Mouse (Mus musculus): ENCODE measurements around the gene 1500009L16Rik. TPM values are rescaled to one million over a fixed set of nuclear protein-coding genes. Genes with fewer than 3 reads are reported as not detected.
A peak's percentile ranks its signal among the peaks of the same experiment; 100 is the strongest.

Gene 1500009L16Rik
- total RNA-seq (2021): 10 to 100 TPM; 25.7 to 31.4 TPM
- long read RNA-seq, experiment 1, transcript 1500009L16Rik-201 (6 exons, 1,194 nt): major isoform, 14 of 16 reads
- long read RNA-seq, experiment 1, partial matches to known transcripts: 0 of 16 reads
- long read RNA-seq, experiment 1, other reads (novel, unspliced or antisense): 2 of 16 reads
- long read RNA-seq, experiment 2, transcript 1500009L16Rik-201 (6 exons, 1,194 nt): major isoform, 8 of 14 reads
- long read RNA-seq, experiment 2, partial matches to known transcripts: 0 of 14 reads
- long read RNA-seq, experiment 2, other reads (novel, unspliced or antisense): 6 of 14 reads

GRCm38 (mm10) chr10:83722579-83723031 is at the start of gene 1500009L16Rik:
TSS of gene 1500009L16Rik (plus strand) at chr10:83722865.
- intact Hi-C loops (cut with DNase I): no loop called here

DNA sequence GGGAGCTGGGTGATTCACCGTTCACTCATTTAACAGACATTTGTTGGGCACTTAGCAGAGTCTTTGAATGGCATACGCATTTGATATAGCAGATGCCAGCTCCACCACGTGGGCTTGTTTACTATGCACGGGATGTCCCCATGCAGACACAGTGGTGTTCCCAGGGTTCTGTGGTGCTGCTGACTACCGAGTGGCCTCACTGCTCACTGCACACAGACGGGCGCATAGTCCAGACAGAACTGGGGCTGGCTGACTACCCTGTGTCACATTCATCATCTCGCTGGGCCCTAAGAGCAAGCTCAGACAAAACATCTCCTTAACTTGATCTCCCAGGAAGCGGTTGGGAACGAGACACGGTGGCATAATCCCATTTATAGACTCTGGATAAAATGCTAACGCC is 41.3 kb upstream of the 1500009L16Rik start:
- intact Hi-C loops (cut with DNase I): no loop called here
- peak in 1 of 2 experiments; percentile 3 for DNase-seq (ENCODE audit: low spot score in 2 of 2)

More at GRCm38 (mm10) chr10:83722579-83723031, at the start of gene 1500009L16Rik:
- peak; percentile 59 to 77 for DNase-seq (ENCODE audit: low spot score in 2 of 2)

- intact Hi-C loops (cut with DNase I): no loop called here
- no peak for DNase-seq (ENCODE audit: low spot score in 2 of 2)
These were observed 34.5 kb upstream of the 1500009L16Rik start for GRCm38 (mm10) chr10:83688215-83688614.

DNA sequence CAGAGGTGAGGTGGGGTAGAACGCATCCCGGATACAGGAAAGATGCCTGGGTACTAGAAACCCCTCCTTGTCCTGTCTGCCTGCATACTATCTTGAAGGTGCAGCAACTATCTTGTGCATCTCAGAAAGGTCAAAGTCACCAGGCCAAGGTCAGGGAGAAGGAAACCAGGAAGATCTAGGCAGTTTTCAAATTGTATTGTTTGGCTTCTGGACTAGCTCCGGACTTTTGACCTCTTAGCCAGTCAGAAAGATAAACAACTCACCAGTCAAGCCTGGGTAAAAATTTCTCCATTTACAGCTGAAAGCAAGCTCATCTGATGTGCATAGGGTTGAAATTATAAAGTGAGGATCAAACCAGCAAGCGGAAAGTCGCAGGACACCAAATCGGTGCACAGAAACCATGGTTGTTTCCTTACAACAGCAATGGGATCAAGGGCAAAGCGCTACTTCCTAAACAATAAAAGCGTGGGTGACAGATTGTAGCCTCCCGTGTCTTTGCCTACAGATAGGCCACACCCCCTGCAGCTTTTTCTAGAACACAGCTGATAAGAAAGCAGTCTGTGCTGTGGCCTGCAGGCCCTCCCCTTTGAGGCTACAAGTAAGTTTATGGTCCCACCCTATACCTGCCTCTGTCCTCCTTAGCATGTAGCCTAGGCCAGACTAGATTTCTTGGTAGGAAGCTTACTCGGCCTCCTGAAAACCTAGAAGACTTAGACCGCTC is 30.3 kb upstream of the 1500009L16Rik start:
- intact Hi-C loops (cut with DNase I): no loop called here
- no peak for DNase-seq (ENCODE audit: low spot score in 2 of 2)

- no peak for DNase-seq (ENCODE audit: low spot score in 2 of 2)
- intact Hi-C loops (cut with DNase I): no loop called here
These were observed 26.4 kb upstream of the 1500009L16Rik start for GRCm38 (mm10) chr10:83696226-83696625.

- DNase-seq (ENCODE audit: low spot score in 2 of 2): no peak
- intact Hi-C loops (cut with DNase I): no loop called here
These were observed 16.0 kb upstream of the 1500009L16Rik start for GRCm38 (mm10) chr10:83706628-83707027.

DNA sequence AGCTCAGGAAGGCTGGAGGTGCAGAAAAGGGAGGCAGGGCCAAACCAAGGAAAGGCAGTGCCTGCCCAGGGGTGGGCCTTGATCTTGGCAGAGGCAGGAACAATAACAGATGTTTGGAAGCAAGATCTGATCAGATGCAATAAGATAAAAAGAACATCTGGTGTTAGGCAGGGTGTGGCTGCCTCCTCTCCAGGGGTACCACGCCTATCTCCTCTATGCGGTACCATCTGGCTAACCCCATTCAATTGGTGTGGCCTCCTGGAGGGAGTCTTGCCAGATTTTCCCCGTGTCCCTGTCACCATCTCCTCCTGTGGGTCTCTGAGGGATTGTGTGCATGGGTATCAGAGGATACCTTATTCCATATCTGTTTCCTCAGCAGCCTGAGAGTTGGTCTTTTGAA is 12.7 kb upstream of the 1500009L16Rik start:
- intact Hi-C loops (cut with DNase I): no loop called here
- DNase-seq (ENCODE audit: low spot score in 2 of 2): no peak

GRCm38 (mm10) chr10:83711769-83712168 is 10.9 kb upstream of the 1500009L16Rik start:
- intact Hi-C loops (cut with DNase I): no loop called here
- no peak for DNase-seq (ENCODE audit: low spot score in 2 of 2)

DNA sequence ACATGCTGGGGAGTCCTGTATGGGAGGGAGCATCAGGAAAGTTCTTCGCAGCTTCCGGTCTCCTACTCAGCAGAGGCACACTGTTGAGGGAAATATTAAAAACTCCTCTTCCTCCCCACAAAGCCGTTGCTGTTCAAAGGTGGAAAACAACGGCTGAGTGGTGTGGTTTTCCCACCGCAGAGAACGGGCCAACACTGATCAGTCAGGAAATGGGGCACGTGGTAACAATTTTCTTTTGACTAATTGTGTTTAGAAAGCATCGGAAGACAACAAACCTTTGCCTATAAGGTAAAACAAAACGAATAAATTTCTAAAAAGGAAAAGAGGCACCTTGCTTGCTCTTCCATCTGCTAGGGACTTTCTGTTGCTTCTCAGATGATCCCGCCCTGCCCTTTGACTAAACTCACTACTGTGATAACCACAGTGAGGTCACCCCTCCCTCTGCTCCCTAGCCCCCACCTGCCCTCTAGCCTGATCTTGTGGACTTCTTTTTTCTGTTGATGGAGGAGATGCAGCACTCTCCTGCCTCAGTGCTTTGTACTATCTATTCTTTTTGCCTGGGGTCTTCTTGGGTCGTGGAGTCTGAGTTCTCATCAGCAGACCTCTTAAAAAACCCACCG is 3.7 kb upstream of the 1500009L16Rik start:
- DNase-seq (ENCODE audit: low spot score in 2 of 2): no peak
- intact Hi-C loops (cut with DNase I): no loop called here

- intact Hi-C loops (cut with DNase I): no loop called here
- peak in 1 of 2 experiments; percentile 22 for DNase-seq (ENCODE audit: low spot score in 2 of 2)
These were observed 390 bp downstream of the 1500009L16Rik start for GRCm38 (mm10) chr10:83723055-83723454.

- peak in 1 of 2 experiments; percentile 27 for DNase-seq (ENCODE audit: low spot score in 2 of 2)
- intact Hi-C loops (cut with DNase I): loop anchor here (5.0 kb wide), 1 partner anchor 77 kb away; the partner anchor contains the start of gene Appl2
These were observed 1.8 kb downstream of the 1500009L16Rik start for GRCm38 (mm10) chr10:83724351-83725059.

- peak in 1 of 2 experiments; percentile 20 for DNase-seq (ENCODE audit: low spot score in 2 of 2)
- intact Hi-C loops (cut with DNase I): loop anchor here (5.0 kb wide), 1 partner anchor 79 kb away; the partner anchor contains the start of gene Appl2
These were observed 3.5 kb downstream of the 1500009L16Rik start for GRCm38 (mm10) chr10:83726164-83726563.

DNA sequence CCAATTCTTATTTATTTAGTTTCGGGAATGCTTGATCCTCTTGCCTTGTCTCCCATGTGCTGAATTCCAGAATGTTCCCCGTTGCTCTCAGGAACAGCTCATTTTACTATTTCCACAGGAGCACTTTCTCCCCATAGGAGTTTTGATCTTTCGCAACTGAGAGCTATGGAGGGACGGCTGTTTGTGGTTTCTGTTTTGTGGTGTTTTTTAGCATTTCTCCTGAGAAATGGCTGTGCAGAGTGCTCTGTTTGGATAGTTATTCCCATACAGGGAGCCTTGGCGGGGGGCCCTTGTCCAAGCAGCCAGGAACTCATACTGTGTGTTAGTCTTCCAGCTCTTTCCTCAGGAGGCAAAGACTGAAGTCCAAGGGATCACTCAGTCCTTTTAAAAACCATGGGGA is 5.2 kb downstream of the 1500009L16Rik start:
- intact Hi-C loops (cut with DNase I): loop anchor here (5.0 kb wide), 1 partner anchor 81 kb away; the partner anchor contains the start of gene Appl2
- DNase-seq (ENCODE audit: low spot score in 2 of 2): no peak

- intact Hi-C loops (cut with DNase I): loop anchor here (5.0 kb wide), 1 partner anchor 81 kb away; the partner anchor contains the start of gene Appl2
- DNase-seq (ENCODE audit: low spot score in 2 of 2): no peak
These were observed 5.9 kb downstream of the 1500009L16Rik start for GRCm38 (mm10) chr10:83728529-83728928.

GRCm38 (mm10) chr10:83729076-83729475 is 6.4 kb downstream of the 1500009L16Rik start:
- intact Hi-C loops (cut with DNase I): loop anchor here (5.0 kb wide), 1 partner anchor 82 kb away; the partner anchor contains the start of gene Appl2
- DNase-seq (ENCODE audit: low spot score in 2 of 2): no peak

DNA sequence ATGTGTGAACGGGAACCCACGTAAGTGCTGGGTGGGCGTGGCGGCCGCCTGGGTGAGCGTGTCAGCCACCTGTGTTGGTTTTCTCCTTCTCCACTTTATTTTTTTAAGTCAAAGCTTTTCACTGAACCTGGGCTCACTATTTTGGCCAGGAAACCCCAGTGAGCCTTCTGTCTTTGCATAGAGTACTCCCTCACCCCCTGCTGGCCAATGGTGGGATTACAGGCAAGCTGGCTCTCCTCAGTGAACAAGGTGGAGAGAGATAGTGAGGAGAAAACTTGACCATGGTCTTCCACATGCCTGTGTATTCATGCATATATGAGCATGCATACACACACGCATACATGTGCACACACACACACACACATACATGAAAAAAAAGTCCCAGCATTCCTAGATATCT is 6.8 kb downstream of the 1500009L16Rik start:
- peak; percentile 88 to 92 for DNase-seq (ENCODE audit: low spot score in 2 of 2)
- intact Hi-C loops (cut with DNase I): loop anchor here (5.0 kb wide), 1 partner anchor 82 kb away; the partner anchor contains the start of gene Appl2

DNA sequence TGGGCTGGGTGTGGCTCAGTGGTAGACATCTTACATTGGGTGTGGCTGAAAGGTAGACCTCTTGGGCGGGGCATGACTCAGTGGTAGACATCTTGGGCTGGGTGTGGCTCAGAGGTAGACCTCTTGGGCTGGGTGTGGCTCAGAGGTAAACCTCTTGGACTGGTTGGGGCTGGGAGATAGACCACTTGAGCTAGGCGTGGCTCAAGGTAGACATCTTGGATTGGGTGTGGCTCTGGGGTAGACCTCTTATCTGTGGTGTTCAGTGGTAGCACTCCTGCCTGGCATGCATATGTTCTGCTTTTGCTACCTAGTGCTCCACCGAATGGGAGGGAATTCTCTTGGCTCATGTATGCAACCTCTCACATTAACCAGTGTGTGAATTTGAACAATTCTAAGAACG is 11.1 kb downstream of the 1500009L16Rik start:
- intact Hi-C loops (cut with DNase I): loop anchor here (5.0 kb wide), 1 partner anchor 166 kb away; no protein-coding TSS in a partner anchor
- DNase-seq (ENCODE audit: low spot score in 2 of 2): no peak

DNA sequence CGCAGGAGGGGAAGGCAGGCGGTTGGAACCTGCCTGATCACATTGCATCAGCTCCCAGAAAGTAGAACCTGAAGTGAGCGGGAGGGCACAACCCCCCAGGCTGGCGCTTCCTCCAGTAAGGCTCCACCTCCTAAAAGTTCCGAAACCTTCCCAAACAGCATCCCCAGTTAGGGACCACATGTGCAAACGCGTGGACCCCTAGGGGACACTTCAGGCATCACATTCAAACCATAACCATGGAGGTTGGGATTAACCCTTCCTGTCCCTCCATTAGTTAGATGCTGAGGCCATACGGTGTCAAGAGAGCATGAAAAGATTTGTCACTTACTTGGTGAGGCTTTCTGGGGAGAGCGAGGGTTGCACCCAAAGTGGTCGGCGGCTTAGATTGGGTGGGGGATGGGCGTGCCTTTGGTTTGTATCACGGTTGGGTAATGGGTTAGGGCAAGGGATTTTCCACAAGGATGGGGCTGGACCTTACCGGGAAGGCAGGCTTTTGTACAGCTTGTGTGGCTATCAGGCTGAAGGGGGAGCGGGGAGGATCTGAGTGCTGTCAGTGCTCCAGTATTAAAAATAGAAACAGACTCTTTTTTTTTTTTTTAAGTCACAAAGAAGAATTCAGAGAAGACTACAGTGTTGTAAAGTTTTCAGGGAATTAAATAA is 16.5 kb downstream of the 1500009L16Rik start:
- intact Hi-C loops (cut with DNase I): no loop called here

GRCm38 (mm10) chr10:83744656-83745055 is 22.0 kb downstream of the 1500009L16Rik start:
- DNase-seq (ENCODE audit: low spot score in 2 of 2): no peak
- intact Hi-C loops (cut with DNase I): no loop called here

More for the DNA sequence above, 16.5 kb downstream of the 1500009L16Rik start:
- DNase-seq (ENCODE audit: low spot score in 2 of 2): no peak

All from left cerebral cortex, postnatal 14 days (tissue).